Mouse (Mus musculus) embryonic facial prominence, embryonic 10.5 days (tissue): ENCODE measurements around the gene Tef. TPM values are rescaled to one million over a fixed set of nuclear protein-coding genes. Genes with fewer than 3 reads are reported as not detected.
A peak's percentile ranks its signal among the peaks of the same experiment; 100 is the strongest.

Experiments used
- DNase-seq: peaks from one replicate; pipeline ENCODE4 v3.0.0-alpha.2; 2017; ENCODE audit warnings: low spot score
- H3K27ac ChIP-seq: fragments of 300-500 bp; sonication (generic); replicated peaks from 2 replicates; pipeline ENCODE4 v1.5.1; 2016; ENCODE audit warnings: mild to moderate bottlenecking
- H3K27me3 ChIP-seq: fragments of 300-500 bp; sonication (generic); replicated peaks from 2 replicates; pipeline ENCODE4 v1.6.1; 2016; ENCODE audit warnings: low read depth, mild to moderate bottlenecking; ENCODE audit not compliant: poor library complexity, severe bottlenecking
- H3K36me3 ChIP-seq: fragments of 300-500 bp; sonication (generic); replicated peaks from 2 replicates; pipeline ENCODE4 v1.6.1; 2016; ENCODE audit warnings: mild to moderate bottlenecking, moderate library complexity
- H3K4me1 ChIP-seq: fragments of 300-500 bp; sonication (generic); 2 replicates; pipeline ENCODE4 v1.6.1; 2016
- H3K4me3 ChIP-seq: fragments of 300-500 bp; sonication (generic); 2 replicates; pipeline ENCODE4 v1.5.1; 2016; ENCODE audit warnings: mild to moderate bottlenecking, moderate library complexity
- H3K9me3 ChIP-seq: fragments of 300-500 bp; sonication (generic); 2 replicates; pipeline ENCODE4 v1.6.1; 2016; ENCODE audit warnings: mild to moderate bottlenecking
- WGBS: fragments of 180-500 bp; shearing (Covaris S2); methylation state at CpG from one replicate; pipeline ENCODE4 v1.1.7; 2016; 5-methylcytosine and 5-hydroxymethylcytosine counted together
- polyA plus RNA-seq: library from polyadenylated mRNA; unstranded; fragments of >200 nt; fragmentation: Nextera tagmentation; extraction: Ambion mirVana; gene quantifications from 2 replicates; pipeline ENCODE4 v1.2.1, GENCODE M21; 2016

Gene Tef
- polyA plus RNA-seq, 1 experiment from 2014 or later = 15.9 TPM

- Histone ChIP-seq H3K4me3 (peak overlapping the region; percentile 89), H3K36me3 (peaks cover 34% of the 10 kb centered on the region), H3K9me3 (no peaks in the 10 kb centered on the region), H3K27me3 (no peaks in the 10 kb centered on the region), H3K27ac (no peak overlapping the region), H3K4me1 (peaks cover 47% of the 10 kb centered on the region)
- DNase-seq = no peak
- WGBS = 65% methylated on average over 7 of the region's 7 CpGs
Measured at GRCm38 (mm10) chr15:81812696-81813631, 10.7 kb downstream of the Tef start.

- Histone ChIP-seq H3K27ac (no peak overlapping the region), H3K4me3 (no peak overlapping the region), H3K36me3 (peaks cover 46% of the 10 kb centered on the region), H3K27me3 (no peaks in the 10 kb centered on the region), H3K4me1 (peaks cover 47% of the 10 kb centered on the region), H3K9me3 (no peaks in the 10 kb centered on the region)
- 64% methylated on average over 5 of the region's 5 CpGs for WGBS
- no peak for DNase-seq
Measured at GRCm38 (mm10) chr15:81813986-81814705, 11.9 kb downstream of the Tef start.

- H3K4me1 ChIP-seq = peaks cover 43% of the 10 kb centered on the region
- 91% methylated on average over 12 of the region's 12 CpGs for WGBS
- H3K36me3 ChIP-seq = peaks cover 53% of the 10 kb centered on the region
- no peak for DNase-seq
- no peak overlapping the region for H3K4me3 ChIP-seq
- H3K9me3 ChIP-seq = no peaks in the 10 kb centered on the region
- no peaks in the 10 kb centered on the region for H3K27me3 ChIP-seq
- no peak overlapping the region for H3K27ac ChIP-seq
Measured at GRCm38 (mm10) chr15:81814716-81815370, 12.6 kb downstream of the Tef start.

GRCm38 (mm10) chr15:81818404-81818803 lies 16.2 kb downstream of the Tef start:
- WGBS = 88% methylated on average over 3 of the region's 3 CpGs
- Histone ChIP-seq H3K4me3 (no peak overlapping the region), H3K9me3 (no peaks in the 10 kb centered on the region), H3K27ac (no peak overlapping the region), H3K4me1 (peaks cover 11% of the 10 kb centered on the region), H3K36me3 (peaks cover 87% of the 10 kb centered on the region), H3K27me3 (no peaks in the 10 kb centered on the region)
- DNase-seq = no peak

- H3K4me1 ChIP-seq = 0 out of 2 replicates have a peak, but pooled peaks cover 3% of the 10 kb centered on the region
- H3K9me3 ChIP-seq = no peaks in the 10 kb centered on the region
- no peak for DNase-seq
- WGBS = 83% methylated on average over 3 of the region's 3 CpGs
- H3K36me3 ChIP-seq = peaks cover 98% of the 10 kb centered on the region
- no peaks in the 10 kb centered on the region for H3K27me3 ChIP-seq
- H3K4me3 ChIP-seq = no peak overlapping the region
- H3K27ac ChIP-seq = no peak overlapping the region
Measured at GRCm38 (mm10) chr15:81822631-81823030, 20.4 kb downstream of the Tef start.

- no peaks in the 10 kb centered on the region for H3K9me3 ChIP-seq
- no peak overlapping the region for H3K27ac ChIP-seq
- H3K27me3 ChIP-seq = no peaks in the 10 kb centered on the region
- H3K4me1 ChIP-seq = 0 out of 2 replicates have a peak, but pooled peaks cover 3% of the 10 kb centered on the region
- DNase-seq = no peak
- H3K4me3 ChIP-seq = no peak overlapping the region
- H3K36me3 ChIP-seq = peaks cover 77% of the 10 kb centered on the region
- 88% methylated on average over 3 of the region's 3 CpGs for WGBS
Measured at GRCm38 (mm10) chr15:81824832-81825231, 22.6 kb downstream of the Tef start.

GRCm38 (mm10) chr15:81828426-81829207 lies 26.4 kb downstream of the Tef start:
- H3K4me1 ChIP-seq = 0 out of 2 replicates have a peak, but pooled peaks cover 14% of the 10 kb centered on the region
- no peaks in the 10 kb centered on the region for H3K9me3 ChIP-seq
- no peaks in the 10 kb centered on the region for H3K27me3 ChIP-seq
- no peak overlapping the region for H3K4me3 ChIP-seq
- 87% methylated on average over 7 of the region's 7 CpGs for WGBS
- H3K36me3 ChIP-seq = peaks cover 41% of the 10 kb centered on the region
- H3K27ac ChIP-seq = no peak overlapping the region
- no peak for DNase-seq

GRCm38 (mm10) chr15:81829208-81829580 lies 27.0 kb downstream of the Tef start:
- Histone ChIP-seq H3K4me1 (peaks cover 18% of the 10 kb centered on the region), H3K36me3 (peaks cover 35% of the 10 kb centered on the region), H3K9me3 (no peaks in the 10 kb centered on the region), H3K27me3 (0 out of 2 replicates have a peak, but pooled peaks cover under 1% of the 10 kb centered on the region), H3K27ac (no peak overlapping the region), H3K4me3 (no peak overlapping the region)
- DNase-seq = no peak
- WGBS = 68% methylated on average over 2 of the region's 2 CpGs

GRCm38 (mm10) chr15:81830530-81830929 lies 28.3 kb downstream of the Tef start:
- no peak overlapping the region for H3K27ac ChIP-seq
- WGBS = 87% methylated on average over 4 of the region's 4 CpGs
- peaks cover 14% of the 10 kb centered on the region for H3K27me3 ChIP-seq
- DNase-seq = no peak
- no peak overlapping the region for H3K4me3 ChIP-seq
- H3K36me3 ChIP-seq = peaks cover 22% of the 10 kb centered on the region
- no peaks in the 10 kb centered on the region for H3K9me3 ChIP-seq
- peaks cover 27% of the 10 kb centered on the region for H3K4me1 ChIP-seq

- Histone ChIP-seq H3K4me1 (peaks cover 32% of the 10 kb centered on the region), H3K27me3 (peaks cover 16% of the 10 kb centered on the region), H3K27ac (peak overlapping the region; percentile 30; the same call in 1 of the 2 replicates), H3K36me3 (peaks cover 14% of the 10 kb centered on the region), H3K4me3 (peak overlapping the region; percentile 11; the same call in 1 of the 2 replicates), H3K9me3 (no peaks in the 10 kb centered on the region)
- WGBS = 19% methylated on average over 24 of the region's 24 CpGs
- DNase-seq = peak; percentile 92
Measured at GRCm38 (mm10) chr15:81831136-81831825, 29.1 kb downstream of the Tef start.

- WGBS = 84% methylated on average over 3 of the region's 3 CpGs
- DNase-seq = no peak
- Histone ChIP-seq H3K4me3 (no peak overlapping the region), H3K4me1 (peaks cover 40% of the 10 kb centered on the region), H3K36me3 (peaks cover 5% of the 10 kb centered on the region), H3K9me3 (no peaks in the 10 kb centered on the region), H3K27ac (no peak overlapping the region), H3K27me3 (peaks cover 21% of the 10 kb centered on the region)
Measured at GRCm38 (mm10) chr15:81832219-81832618, 30.0 kb downstream of the Tef start.
